Mouse (Mus musculus) bone marrow macrophage, adult 2 months (primary cell): Measurements from ENCODE around the gene Nme2. TPM values are rescaled to one million over a fixed set of nuclear protein-coding genes. Genes with fewer than 3 reads are reported as not detected.

Experiments
- H3K27ac ChIP-seq: 2 replicates; pipeline ENCODE4 v1.5.1; 2012; ENCODE audit warnings: low read depth, low read length; ENCODE audit not compliant: insufficient read depth
- H3K4me1 ChIP-seq: 2 replicates; pipeline ENCODE4 v1.6.1; 2012; ENCODE audit warnings: low read length; ENCODE audit not compliant: control insufficient read depth, insufficient read depth
- H3K4me3 ChIP-seq: 2 replicates; pipeline ENCODE4 v1.5.1; 2012; ENCODE audit warnings: mild to moderate bottlenecking, low read length, moderate library complexity; ENCODE audit not compliant: insufficient read depth
- CTCF ChIP-seq: IDR thresholded peaks from 2 replicates; pipeline ENCODE4 v1.5.1; 2012; ENCODE audit warnings: low read depth, mild to moderate bottlenecking, low read length, moderate library complexity
- POLR2A ChIP-seq: IDR thresholded peaks from 2 replicates; pipeline ENCODE4 v1.6.1; 2012; ENCODE audit warnings: mild to moderate bottlenecking, low read depth, low read length, borderline replicate concordance
- polyA plus RNA-seq: library from polyadenylated mRNA; stranded (reverse); fragments of >200 nt; gene quantifications from 2 replicates; pipeline ENCODE4 v1.2.4, GENCODE M21; 2012; ENCODE audit not compliant: missing spikeins, insufficient read depth, insufficient read length

Nme2 gene
- polyA plus RNA-seq, result 171 and 184 TPM in 2 replicates

DNA sequence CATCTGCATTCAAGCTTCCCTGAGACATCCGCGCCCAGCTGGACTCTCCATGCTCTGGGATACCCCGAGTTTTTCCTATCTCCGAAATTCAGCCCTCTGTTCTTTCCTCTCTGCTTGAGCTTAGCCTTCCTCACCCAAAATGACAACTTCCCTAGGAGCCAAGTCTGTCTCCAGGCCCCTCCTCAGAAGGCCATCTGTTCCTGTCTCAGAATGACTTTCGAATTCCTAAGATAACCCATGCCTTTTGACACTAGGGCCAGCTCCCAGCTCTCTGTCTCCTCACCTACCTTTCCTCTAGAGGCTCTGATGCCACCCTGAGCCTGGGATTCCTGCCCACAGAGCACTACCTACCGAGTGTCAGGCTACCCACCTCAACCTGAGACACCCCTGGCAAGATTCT lies at the start of gene Nme2:
TSS of gene Nme2 (minus strand) at position 101 of the 400 bp plus-strand sequence.
- TF ChIP-seq POLR2A (no peak), CTCF (no peak)
- Histone ChIP-seq H3K27ac (peak within 1 kb of the TSS; percentile 84), H3K4me1 (peaks cover 16% of the 10 kb centered on the region), H3K4me3 (peak within 1 kb of the TSS; percentile 84)

DNA sequence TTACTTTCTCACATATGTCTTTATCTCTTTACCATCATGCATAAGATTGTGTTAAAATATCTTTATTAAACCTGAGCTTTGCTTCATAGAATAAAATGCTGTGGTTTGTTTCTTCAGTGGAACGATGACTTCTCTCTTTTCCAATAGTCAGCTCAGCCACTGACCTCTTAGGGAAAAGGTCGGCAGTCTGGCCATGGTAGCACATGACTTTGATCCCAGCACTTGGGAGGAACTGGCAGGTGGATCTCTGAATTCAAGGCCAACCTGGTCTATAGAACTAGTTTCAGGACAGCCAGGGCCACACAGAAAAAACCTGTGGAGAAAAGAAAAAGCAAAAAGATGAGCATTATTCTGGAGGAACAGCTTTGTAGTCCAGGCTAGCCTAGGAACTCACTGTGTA lies 47.3 kb upstream of the Nme2 start:
- peaks cover 20% of the 10 kb centered on the region for H3K4me1 ChIP-seq
- H3K27ac ChIP-seq, result no peak overlapping the region
- H3K4me3 ChIP-seq, result no peak overlapping the region
- TF ChIP-seq POLR2A (no peak), CTCF (no peak)

DNA sequence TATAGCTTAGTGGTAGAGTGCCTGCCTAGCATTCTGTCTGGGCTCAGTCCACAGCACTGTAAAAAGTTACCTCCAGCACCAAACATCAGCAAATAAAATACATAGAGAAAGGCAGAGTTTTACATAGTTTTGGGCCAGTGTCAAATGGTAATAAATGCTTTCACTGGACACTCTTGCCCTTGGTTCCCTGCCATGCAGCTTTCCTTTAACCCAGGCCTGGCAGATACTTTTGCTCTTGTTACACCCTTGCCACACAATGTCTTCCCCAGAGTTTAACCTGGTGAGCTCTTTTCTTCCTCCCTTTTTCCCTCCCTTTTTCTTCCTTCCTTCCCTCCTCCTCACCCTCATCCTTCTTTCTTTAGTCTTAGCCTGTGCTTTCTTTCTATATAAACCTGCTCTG lies 43.2 kb upstream of the Nme2 start:
- Histone ChIP-seq H3K4me1 (peaks cover 29% of the 10 kb centered on the region), H3K4me3 (no peak overlapping the region), H3K27ac (no peak overlapping the region)
- TF ChIP-seq CTCF (no peak), POLR2A (no peak)

DNA sequence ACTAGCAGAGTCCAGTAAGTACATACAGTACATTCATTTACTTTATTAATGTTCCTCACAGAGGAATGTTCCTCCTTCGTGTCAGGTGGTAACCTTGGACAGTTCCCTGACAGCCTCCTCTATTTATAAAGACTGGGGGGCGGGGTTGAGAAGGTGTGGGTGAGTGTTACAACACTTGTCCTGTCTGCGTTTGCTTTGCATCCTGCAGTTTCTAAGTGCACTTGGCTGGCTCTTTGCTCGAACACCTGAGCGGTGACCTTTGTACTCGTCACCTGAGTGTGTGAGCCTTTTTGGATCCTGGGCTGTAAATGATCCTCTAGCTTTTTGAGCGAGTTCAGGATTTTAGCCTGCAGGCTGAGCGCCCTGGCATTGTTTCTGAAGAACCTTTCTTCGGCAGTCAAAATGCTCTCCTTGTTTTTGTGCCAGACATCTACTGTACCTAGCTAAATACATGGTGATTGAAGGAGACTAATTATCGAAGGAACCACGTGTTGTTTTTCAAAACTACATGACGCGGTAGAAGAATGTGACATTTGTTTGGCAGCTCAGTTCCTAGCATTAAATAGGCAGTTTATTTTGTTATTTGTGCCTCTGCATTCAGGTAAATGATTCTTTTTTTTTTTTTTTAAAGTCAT lies 41.2 kb upstream of the Nme2 start:
- TF ChIP-seq CTCF (no peak; the same call in 1 of the 2 replicates), POLR2A (no peak)
- Histone ChIP-seq H3K4me1 (peaks cover 27% of the 10 kb centered on the region), H3K27ac (no peak overlapping the region), H3K4me3 (peak overlapping the region; percentile 92)

DNA sequence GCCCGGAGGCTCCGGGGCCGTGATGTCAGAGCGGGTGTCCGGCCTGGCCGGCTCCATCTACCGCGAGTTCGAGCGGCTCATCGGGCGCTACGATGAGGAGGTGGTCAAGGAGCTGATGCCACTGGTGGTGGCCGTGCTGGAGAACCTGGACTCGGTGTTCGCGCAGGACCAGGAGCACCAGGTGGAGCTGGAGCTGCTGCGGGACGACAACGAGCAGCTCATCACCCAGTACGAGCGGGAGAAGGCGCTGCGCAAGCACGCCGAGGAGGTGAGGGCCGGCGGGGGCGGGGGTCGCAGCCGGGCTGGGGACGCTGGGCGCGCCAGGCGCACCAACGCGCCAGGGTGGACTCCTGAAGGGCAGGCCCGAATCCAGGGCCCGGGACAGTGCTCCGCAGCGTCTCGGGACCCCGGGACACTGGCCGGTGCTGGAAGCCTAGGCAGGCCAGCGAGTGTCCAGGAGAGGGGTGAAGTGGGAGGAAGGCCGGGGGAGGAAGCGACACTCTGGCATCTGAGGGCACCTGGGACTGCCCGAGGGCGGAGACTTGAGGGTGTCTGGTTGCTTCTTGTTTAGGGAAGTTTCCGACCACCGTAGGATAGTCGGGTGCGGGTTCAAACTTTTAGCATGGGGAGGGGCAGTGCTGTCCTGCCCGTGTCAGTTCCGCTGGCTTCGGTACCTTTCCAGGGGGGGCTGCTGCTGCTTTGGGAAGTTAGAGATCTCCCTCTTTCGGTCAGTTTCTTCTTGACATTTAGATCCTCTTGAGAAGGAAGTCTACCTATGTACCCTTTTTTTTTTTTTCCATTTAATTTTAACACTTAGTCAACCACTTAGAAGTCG lies 40.5 kb upstream of the Nme2 start:
- Histone ChIP-seq H3K4me1 (peaks cover 27% of the 10 kb centered on the region), H3K4me3 (peak overlapping the region; percentile 92), H3K27ac (peak overlapping the region; percentile 61)
- TF ChIP-seq POLR2A (no peak), CTCF (no peak)

DNA sequence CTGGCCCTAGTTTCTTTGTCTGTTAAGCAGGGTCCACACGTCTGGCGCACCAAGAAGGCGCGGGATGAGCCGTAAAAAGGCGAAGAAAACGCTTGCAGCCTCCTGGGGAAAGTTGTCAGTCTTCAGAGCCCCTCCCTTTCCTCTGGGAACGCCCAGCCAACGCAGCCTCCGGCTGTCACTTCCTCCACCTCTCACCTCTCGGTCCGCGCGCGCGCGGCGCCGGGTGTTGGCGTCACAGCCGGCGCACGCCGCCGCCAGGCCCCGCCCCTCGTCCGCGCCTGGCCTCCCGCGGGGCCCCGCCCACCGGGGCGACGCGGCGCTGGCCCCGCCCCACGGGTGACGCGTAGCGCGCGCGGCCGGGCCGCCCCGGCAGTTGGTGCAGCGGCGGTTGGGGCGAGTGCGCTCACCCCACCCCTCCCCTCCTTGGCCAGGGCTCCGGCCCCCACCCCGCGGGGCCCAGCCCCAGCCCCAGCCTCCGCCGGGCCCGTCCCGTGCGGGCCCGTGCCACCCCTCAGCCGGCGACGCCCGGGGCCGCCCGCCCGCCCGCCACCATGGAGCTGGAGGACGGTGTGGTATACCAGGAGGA lies 39.8 kb upstream of the Nme2 start, which contains the start of gene Spag9:
TSS of gene Spag9 (plus strand) at position 372 of the 586 bp plus-strand sequence.
- Histone ChIP-seq H3K4me3 (peak within 1 kb of the TSS; percentile 92), H3K4me1 (peaks cover 27% of the 10 kb centered on the region), H3K27ac (peak within 1 kb of the TSS; percentile 93)
- TF ChIP-seq POLR2A (no peak), CTCF (no peak)

DNA sequence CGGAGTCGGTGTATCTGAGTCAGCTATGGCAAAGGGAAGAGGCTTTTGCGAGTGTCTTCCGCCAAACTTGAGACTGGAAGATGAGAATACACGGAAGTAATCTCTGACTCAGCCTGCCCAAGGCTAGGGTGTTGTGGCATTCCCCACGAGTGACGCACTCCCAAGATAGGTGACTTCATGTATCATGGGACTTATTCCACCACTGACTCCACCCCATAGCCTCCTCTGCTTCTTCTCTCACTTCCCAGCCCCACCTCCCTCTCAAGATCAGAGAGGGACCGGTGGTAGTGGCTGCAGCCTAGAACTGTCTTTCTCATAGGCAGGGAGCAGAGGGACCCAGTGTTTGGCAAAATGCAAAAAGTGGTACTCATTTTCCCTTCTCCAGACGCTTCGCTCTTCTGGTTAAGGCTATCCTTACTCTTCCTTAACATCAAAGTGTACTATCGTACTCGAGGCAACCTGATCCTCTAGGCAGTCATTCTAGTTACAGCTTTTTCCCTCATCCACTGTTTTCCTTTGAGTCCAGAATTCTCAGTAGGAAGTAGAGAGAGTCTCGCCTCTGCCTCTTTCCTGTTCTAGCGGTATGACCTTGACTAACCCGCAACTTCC lies 39.2 kb upstream of the Nme2 start:
- H3K4me1 ChIP-seq, result peaks cover 27% of the 10 kb centered on the region
- peak overlapping the region; percentile 63 for H3K4me3 ChIP-seq
- peak overlapping the region; percentile 93 for H3K27ac ChIP-seq
- TF ChIP-seq CTCF (no peak), POLR2A (no peak)

DNA sequence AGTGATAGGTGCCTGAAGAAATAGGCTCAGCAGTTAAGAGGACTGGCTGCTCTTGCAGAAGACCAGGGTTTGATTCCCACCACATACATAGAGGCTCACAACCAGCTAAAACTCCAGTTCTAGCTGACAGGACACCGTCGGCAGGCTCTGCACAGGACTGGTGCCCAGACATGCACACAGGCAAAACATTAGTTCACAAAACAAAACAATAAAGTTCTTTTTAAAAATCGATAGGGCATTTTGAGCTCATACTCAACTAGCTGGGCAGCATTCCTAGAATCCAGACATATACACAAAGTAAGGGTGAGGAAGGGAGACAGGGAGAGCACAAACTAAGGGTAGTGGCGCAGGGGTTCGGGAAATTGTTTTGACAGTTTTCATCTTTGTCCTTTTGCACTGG lies 38.5 kb upstream of the Nme2 start:
- Histone ChIP-seq H3K27ac (peak overlapping the region; percentile 86), H3K4me1 (peaks cover 25% of the 10 kb centered on the region), H3K4me3 (peak overlapping the region; percentile 40)
- TF ChIP-seq POLR2A (no peak), CTCF (no peak)

DNA sequence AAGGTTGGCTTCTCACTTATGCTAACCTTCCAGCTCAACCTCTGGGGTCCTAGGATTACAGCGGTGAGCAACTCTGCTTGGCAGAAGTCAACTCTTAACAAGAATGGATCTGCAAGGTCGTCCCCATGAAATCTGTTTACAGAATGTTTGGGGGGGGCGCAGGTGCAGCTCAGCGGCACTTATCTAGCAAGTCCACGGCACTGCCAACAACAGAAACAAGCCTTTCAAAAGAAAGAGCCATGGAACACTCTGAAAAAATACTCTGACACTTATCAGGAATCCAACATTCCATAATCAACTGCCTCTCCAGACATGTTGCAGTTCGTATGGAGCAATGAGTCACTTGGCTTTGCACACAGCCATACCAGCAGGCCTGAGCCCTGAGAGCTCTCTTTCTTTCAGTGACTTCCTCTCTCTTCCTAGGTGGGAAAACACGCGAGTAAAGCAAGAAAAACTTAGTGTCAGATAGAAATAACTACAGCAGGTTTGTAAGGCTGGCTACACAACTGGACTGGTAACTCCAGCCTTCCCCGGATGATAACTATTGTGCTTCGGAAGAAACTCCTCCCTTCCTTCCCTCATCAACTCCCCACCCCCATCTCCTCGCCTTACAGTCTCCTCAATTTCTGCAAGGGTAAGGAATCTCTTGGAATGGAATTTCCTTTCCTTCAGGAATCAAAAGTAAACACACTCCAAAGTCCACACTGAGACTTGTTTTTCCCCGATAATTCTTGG lies 32.4 kb upstream of the Nme2 start:
- Histone ChIP-seq H3K4me1 (peaks cover 33% of the 10 kb centered on the region), H3K27ac (peak overlapping the region; percentile 82), H3K4me3 (no peak overlapping the region)
- TF ChIP-seq POLR2A, result no peak
- TF ChIP-seq CTCF, result no peak
